Mouse (Mus musculus) stomach, embryonic 14.5 days (tissue): ENCODE measurements around the gene Gm3646. TPM values are rescaled to one million over a fixed set of nuclear protein-coding genes. Genes with fewer than 3 reads are reported as not detected.

Source experiments
- ATAC-seq: fragments of 200-750 bp; cut with Nextera tagmentation; 2 replicates; pipeline ENCODE4 v1.8.0; 2017; ENCODE audit warnings: low read depth, moderate TSS enrichment; ENCODE audit not compliant: insufficient number of reproducible peaks, insufficient read depth, low FRiP score
- H3K27ac ChIP-seq: fragments of 300-500 bp; sonication (generic); 2 replicates; pipeline ENCODE4 v1.5.1; 2014; ENCODE audit warnings: mild to moderate bottlenecking, low read length, moderate library complexity, mixed read lengths
- H3K27me3 ChIP-seq: fragments of 300-500 bp; sonication (generic); 2 replicates; pipeline ENCODE4 v1.6.1; 2014; ENCODE audit warnings: low read length, control low read depth, mixed read lengths; ENCODE audit not compliant: control insufficient read depth, insufficient read depth
- H3K36me3 ChIP-seq: fragments of 300-500 bp; sonication (generic); 2 replicates; pipeline ENCODE4 v1.6.1; 2014; ENCODE audit warnings: mild to moderate bottlenecking, control low read depth, low read length, moderate library complexity, mixed read lengths; ENCODE audit not compliant: control insufficient read depth, insufficient read depth
- H3K4me1 ChIP-seq: fragments of 300-500 bp; sonication (generic); 2 replicates; pipeline ENCODE4 v1.6.1; 2014; ENCODE audit warnings: low read length, control low read depth, mixed read lengths; ENCODE audit not compliant: control insufficient read depth, insufficient read depth
- H3K4me2 ChIP-seq: fragments of 300-500 bp; sonication (generic); replicated peaks from 2 replicates; pipeline ENCODE4 v1.6.1; 2014; ENCODE audit warnings: low read depth, low read length, control low read depth
- H3K4me3 ChIP-seq: fragments of 300-500 bp; sonication (generic); 2 replicates; pipeline ENCODE4 v1.5.1; 2014; ENCODE audit warnings: low read depth, low read length, control low read depth
- H3K9ac ChIP-seq: fragments of 300-500 bp; sonication (generic); replicated peaks from 2 replicates; pipeline ENCODE4 v1.6.1; 2014; ENCODE audit warnings: low read depth, mild to moderate bottlenecking, control low read depth, low read length, moderate library complexity, mixed read lengths
- H3K9me3 ChIP-seq: fragments of 300-500 bp; sonication (generic); 2 replicates; pipeline ENCODE4 v1.6.1; 2016; ENCODE audit warnings: low read depth, low read length, control low read depth; ENCODE audit not compliant: control insufficient read depth
- WGBS: fragments of 180-500 bp; shearing (Covaris S2); extraction: QIAGEN DNeasy Blood & Tissue Kit; methylation state at CpG from one replicate; pipeline ENCODE4 v1.1.7; 2014; 5-methylcytosine and 5-hydroxymethylcytosine counted together
- polyA plus RNA-seq: library from polyadenylated mRNA; unstranded; fragments of >200 nt; fragmentation: Nextera tagmentation; extraction: Ambion mirVana; gene quantifications from 2 replicates; pipeline ENCODE4 v1.2.1, GENCODE M21; 2014

Gene Gm3646
- polyA plus RNA-seq, 1 experiment from 2014 or later = not detected

DNA sequence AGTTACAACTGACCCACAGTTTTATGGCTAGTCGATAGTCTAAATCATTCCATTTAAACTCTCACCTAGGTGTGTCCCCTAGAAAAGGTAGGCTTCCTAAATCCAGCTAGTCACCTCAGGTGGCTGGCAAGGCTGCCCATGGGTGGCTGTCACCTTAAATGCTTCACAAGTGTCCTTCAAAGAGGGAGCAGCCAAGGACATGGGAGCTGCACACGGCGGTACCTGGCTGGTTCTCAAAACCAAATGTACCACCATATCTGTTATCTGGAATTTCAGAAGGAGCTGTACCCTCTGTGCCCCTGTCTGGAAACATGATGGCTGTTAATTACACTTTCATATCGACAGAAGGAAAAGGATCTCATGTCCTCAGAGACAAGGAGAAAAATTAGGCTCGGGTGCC lies 31.6 kb downstream of the Gm3646 start:
- no peaks in the 10 kb centered on the region for H3K4me1 ChIP-seq
- no peak overlapping the region for H3K27ac ChIP-seq
- H3K9me3 ChIP-seq = no peaks in the 10 kb centered on the region
- no peak overlapping the region for H3K9ac ChIP-seq
- no peak overlapping the region for H3K4me2 ChIP-seq
- 71% methylated on average over 5 of the region's 5 CpGs for WGBS
- no peak overlapping the region for H3K4me3 ChIP-seq
- no peaks in the 10 kb centered on the region for H3K36me3 ChIP-seq
- H3K27me3 ChIP-seq = no peaks in the 10 kb centered on the region
- no peak for ATAC-seq

DNA sequence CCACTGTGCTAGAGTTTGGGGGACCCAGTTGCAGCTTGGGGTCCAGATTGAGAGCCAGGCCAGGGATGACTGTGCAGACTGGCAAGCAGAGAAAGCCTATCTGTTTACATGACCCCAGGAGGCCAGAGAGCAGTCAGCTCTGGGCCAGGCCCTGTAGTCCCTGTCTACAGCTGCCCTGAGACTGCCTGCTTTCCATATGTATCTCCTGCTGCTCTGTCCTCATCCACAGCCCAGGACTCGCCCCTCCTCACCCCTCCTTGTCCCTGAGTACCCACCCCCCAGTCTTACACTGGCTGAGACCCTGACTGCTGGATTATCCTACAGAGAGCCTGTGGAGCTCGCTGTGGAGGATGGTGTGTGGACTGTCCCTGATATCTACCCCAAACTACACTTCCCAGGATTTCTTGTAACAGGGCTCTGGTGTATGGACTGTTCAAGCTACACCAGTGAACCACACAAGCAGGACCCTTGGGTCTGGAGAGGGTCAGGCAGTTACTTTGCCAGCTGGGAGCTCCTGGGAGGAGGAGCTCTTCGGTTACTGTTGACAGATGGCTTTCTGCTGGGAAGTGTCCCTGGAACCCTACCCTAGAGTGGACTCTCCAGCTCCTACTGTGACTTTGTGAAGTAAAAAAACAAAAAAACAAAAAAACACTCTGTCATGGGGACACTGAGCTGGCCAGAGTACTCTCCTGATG lies 32.6 kb downstream of the Gm3646 start:
- H3K27me3 ChIP-seq = no peaks in the 10 kb centered on the region
- no peaks in the 10 kb centered on the region for H3K4me1 ChIP-seq
- ATAC-seq = peak; percentile 42; the same call in 1 of the 2 replicates
- H3K4me2 ChIP-seq = no peak overlapping the region
- H3K27ac ChIP-seq = no peak overlapping the region
- H3K9me3 ChIP-seq = no peaks in the 10 kb centered on the region
- no peaks in the 10 kb centered on the region for H3K36me3 ChIP-seq
- H3K4me3 ChIP-seq = no peak overlapping the region
- 24% methylated on average over 3 of the region's 3 CpGs for WGBS
- no peak overlapping the region for H3K9ac ChIP-seq

DNA sequence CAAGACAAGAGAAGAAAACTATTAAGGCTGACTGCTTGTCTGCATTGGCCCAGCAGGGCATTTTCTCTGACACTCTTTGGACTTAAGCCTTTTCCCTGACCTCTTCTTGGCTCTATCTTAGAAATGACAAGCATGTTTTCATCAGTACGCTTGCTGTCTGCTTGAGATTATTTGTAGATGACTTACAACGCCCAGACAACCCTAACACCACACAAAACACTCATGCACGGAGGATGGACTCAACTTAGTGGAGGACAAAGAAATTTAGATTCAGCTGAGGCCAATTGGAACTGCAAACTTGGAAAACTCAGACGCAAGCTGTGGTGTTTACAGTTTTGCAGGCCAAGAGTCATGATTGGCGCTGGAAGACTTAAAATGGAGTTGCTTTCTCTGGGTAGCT lies 34.7 kb downstream of the Gm3646 start:
- Histone ChIP-seq H3K27ac (no peak overlapping the region), H3K36me3 (no peaks in the 10 kb centered on the region), H3K4me1 (no peaks in the 10 kb centered on the region), H3K27me3 (no peaks in the 10 kb centered on the region), H3K9me3 (no peaks in the 10 kb centered on the region), H3K4me2 (no peak overlapping the region), H3K4me3 (no peak overlapping the region), H3K9ac (no peak overlapping the region)
- WGBS = 65% methylated on average over 5 of the region's 5 CpGs
- ATAC-seq = no peak

DNA sequence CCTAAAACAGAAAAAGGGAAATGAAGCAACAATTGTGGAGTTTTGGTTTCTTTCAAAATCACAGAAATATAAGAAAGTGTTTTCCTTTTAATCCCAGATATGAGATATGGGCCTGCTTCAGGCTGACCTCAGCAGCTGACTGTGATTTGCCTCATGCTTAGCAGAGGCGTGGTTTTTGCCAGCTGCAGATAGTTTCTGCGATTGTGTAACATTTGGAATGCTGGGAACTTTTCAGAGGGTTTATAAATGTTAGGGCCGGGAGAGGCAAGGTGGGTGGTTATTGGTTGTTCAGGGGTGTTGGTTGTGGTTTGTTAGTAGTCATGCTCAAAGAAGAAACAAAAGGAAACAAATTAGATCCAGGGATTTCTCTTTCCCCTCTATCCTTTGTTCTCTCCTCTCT lies 37.1 kb downstream of the Gm3646 start:
- Histone ChIP-seq H3K9me3 (no peaks in the 10 kb centered on the region), H3K36me3 (no peaks in the 10 kb centered on the region), H3K9ac (no peak overlapping the region), H3K4me2 (no peak overlapping the region), H3K4me3 (no peak overlapping the region), H3K4me1 (no peaks in the 10 kb centered on the region), H3K27ac (no peak overlapping the region), H3K27me3 (no peaks in the 10 kb centered on the region)
- no peak for ATAC-seq
- 80% methylated on average over 3 of the region's 3 CpGs for WGBS

DNA sequence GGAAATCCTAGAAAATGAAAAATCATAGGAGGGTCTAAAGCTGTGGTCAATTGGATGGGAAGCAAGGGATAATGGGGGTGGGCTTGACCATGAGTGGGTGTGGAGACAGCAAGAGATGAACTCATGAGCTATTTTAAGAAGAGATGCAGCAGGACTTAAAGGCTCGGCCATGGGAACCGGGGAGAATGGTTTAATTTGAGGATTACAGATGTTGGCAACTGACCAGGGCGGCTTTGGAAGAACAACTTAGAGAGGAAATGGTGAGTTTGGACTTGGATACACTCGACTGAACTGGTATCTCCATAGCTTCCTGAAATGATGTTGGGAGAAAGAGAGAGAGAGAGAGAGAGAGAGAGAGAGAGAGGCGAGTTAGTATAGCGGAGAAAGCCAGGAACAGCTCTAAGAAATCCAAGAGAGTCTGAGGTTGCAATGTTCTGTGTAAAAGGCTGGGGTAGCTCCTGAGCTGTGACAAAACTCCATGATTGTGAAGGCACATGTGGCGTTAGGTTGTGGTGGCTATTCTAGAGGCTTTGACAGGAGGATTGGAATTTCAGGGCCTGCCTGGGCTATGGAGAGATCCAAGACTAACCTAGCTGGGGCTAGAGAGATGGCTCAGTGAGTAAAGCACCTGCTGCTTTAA lies 39.2 kb downstream of the Gm3646 start:
- no peak overlapping the region for H3K4me3 ChIP-seq
- peaks cover 12% of the 10 kb centered on the region; the same call in 1 of the 2 replicates for H3K4me1 ChIP-seq
- no peaks in the 10 kb centered on the region for H3K36me3 ChIP-seq
- H3K9ac ChIP-seq = no peak overlapping the region
- 72% methylated on average over 7 of the region's 7 CpGs for WGBS
- H3K27me3 ChIP-seq = no peaks in the 10 kb centered on the region
- H3K4me2 ChIP-seq = no peak overlapping the region
- H3K27ac ChIP-seq = peak overlapping the region; percentile 15; the same call in 1 of the 2 replicates
- ATAC-seq = no peak
- H3K9me3 ChIP-seq = no peaks in the 10 kb centered on the region

DNA sequence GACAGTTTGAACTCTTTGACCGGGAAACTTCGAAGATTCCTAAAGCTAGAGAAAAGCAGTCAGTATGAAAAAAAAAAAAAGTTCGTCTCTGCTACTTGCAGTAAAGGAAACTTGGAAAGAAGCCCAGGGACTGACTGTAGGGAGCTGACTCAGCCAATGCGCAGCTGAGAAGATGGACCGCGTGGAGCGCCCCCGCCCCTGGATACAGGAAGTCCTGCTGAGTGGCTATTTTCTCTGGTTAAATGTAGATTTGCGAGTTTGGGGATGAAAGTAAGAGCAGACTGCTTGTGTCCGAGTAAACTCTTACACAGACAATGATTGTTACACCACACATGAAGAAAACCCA lies 43.1 kb downstream of the Gm3646 start:
- no peaks in the 10 kb centered on the region for H3K9me3 ChIP-seq
- no peaks in the 10 kb centered on the region for H3K27me3 ChIP-seq
- H3K4me3 ChIP-seq = peak overlapping the region; percentile 5; the same call in 1 of the 2 replicates
- H3K4me1 ChIP-seq = peaks cover 22% of the 10 kb centered on the region; the same call in 1 of the 2 replicates
- H3K27ac ChIP-seq = peak overlapping the region; percentile 93
- no peak overlapping the region for H3K9ac ChIP-seq
- 8% methylated on average over 10 of the region's 10 CpGs for WGBS
- ATAC-seq = peak; percentile 87; the same call in 1 of the 2 replicates
- no peaks in the 10 kb centered on the region for H3K36me3 ChIP-seq
- H3K4me2 ChIP-seq = peak overlapping the region; percentile 36

DNA sequence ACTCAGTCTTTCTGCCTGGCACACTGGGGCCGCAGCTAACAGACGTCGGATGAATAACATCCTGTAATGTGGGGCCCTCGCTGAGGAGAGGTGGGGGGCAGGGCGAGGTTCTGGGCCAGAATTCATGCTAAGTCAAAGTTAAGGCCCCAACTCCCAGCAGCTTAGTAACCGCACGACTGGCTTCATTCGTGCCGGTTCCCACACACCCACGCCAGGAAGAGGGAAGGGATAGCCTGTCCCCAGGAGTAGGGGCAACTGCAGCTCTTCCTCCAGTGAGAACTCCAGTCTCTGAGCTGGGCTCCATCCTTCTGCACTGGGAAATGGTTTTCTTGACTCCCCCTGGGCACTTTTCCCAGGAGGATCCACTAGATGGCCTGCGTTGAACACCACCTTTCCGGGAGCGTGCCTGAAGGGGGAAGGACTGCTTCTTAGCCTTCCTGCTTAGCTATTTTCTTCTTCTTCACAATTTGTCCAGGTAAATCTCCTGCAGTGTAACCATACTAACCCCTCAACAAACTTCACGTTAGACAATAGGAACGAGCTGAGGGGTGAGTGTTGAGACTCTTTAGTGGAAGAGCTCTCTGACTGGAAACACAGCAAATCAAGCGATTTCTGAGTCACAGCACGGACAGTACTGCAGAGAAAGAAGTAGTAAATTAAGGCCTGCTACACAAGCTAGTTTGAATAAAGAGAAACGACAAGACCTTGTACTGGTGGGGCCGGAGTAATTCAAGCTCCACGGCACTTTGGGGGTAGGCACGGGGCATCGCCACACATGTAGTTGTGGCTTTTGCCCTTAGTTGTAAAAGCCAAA lies 43.7 kb downstream of the Gm3646 start:
- Histone ChIP-seq H3K4me2 (peak overlapping the region; percentile 36), H3K9ac (no peak overlapping the region), H3K9me3 (no peaks in the 10 kb centered on the region), H3K27me3 (no peaks in the 10 kb centered on the region), H3K36me3 (no peaks in the 10 kb centered on the region), H3K4me3 (peak overlapping the region; percentile 5; the same call in 1 of the 2 replicates), H3K4me1 (peaks cover 22% of the 10 kb centered on the region; the same call in 1 of the 2 replicates), H3K27ac (peak overlapping the region; percentile 93)
- ATAC-seq = peak; percentile 51; the same call in 1 of the 2 replicates
- 5% methylated on average over 22 of the region's 22 CpGs for WGBS

DNA sequence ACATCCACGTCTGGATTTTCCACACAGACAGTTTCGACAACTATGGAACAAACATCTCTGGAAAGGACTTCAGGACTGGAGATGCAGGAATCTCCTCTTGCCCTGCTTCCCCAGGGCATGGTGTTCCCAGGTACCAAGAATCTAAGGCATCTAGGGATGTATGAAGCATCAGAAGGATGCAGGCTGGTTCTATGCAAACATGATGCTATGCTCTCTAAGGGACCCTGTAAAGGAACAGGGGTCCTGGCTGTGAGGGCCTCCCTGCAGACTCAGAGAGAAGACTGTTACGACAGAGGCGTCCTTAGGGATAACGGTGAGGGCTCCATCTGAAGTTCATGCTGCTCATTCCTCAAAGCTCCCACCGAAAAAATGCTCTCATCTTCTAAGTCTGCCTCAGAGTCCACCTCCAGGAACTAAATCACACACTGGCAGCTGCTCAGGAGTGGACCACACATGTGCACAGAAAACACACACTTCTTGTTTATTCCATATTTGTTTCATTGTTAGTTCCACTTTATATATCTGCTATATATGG lies 44.9 kb downstream of the Gm3646 start:
- no peaks in the 10 kb centered on the region for H3K9me3 ChIP-seq
- 71% methylated on average over 6 of the region's 6 CpGs for WGBS
- no peak for ATAC-seq
- H3K27ac ChIP-seq = no peak overlapping the region
- no peak overlapping the region for H3K9ac ChIP-seq
- H3K4me2 ChIP-seq = no peak overlapping the region
- peaks cover 22% of the 10 kb centered on the region; the same call in 1 of the 2 replicates for H3K4me1 ChIP-seq
- no peak overlapping the region for H3K4me3 ChIP-seq
- no peaks in the 10 kb centered on the region for H3K36me3 ChIP-seq
- H3K27me3 ChIP-seq = no peaks in the 10 kb centered on the region
